Mouse (Mus musculus): Measurements from ENCODE around the gene Abca4. TPM values are rescaled to one million over a fixed set of nuclear protein-coding genes. Genes with fewer than 3 reads are reported as not detected.
"Not testable (repeated sequence)": the region's sequence is repeated elsewhere in the genome, so short reads cannot be mapped to it uniquely, and the experiment has no call there.

The Abca4 gene
- polyA plus RNA-seq, 1 experiment from 2014 or later, result 0.94 TPM

DNA sequence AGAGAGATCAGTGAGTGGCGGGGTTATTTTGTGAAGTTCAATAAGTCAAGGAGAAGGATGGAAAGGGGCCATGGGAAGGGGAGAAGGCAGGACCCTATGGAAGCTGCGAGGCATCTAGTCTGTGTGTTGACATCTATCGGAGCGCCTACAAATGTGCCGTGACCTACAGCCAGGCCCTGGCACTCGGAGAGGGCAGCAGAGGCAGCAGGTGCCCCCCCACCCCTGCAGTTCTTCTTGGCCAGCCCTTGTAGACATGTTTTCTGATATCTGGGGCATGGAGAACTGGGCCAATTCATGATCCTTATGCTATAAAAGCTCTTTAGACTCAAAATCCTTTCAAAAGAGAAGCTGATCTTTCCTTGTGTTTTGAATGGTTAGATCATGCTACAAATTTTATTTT lies 163.5 kb downstream of the Abca4 start:
- no peak overlapping the region for H3K4me2 ChIP-seq
- no peaks in the 10 kb centered on the region for H3K27me3 ChIP-seq
- 88% methylated on average over 6 of the region's 6 CpGs for WGBS
- H3K27ac ChIP-seq, result no peak overlapping the region
- no peak for ATAC-seq (ENCODE audit: insufficient number of reproducible peaks, insufficient read depth, low FRiP score, low TSS enrichment, low read depth)
- H3K36me3 ChIP-seq, result no peaks in the 10 kb centered on the region
- peaks cover 2% of the 10 kb centered on the region; the same call in 1 of the 2 replicates for H3K4me1 ChIP-seq
- no peak overlapping the region for H3K4me3 ChIP-seq
- no peak overlapping the region for H3K9ac ChIP-seq
- H3K9me3 ChIP-seq, result no peaks in the 10 kb centered on the region

DNA sequence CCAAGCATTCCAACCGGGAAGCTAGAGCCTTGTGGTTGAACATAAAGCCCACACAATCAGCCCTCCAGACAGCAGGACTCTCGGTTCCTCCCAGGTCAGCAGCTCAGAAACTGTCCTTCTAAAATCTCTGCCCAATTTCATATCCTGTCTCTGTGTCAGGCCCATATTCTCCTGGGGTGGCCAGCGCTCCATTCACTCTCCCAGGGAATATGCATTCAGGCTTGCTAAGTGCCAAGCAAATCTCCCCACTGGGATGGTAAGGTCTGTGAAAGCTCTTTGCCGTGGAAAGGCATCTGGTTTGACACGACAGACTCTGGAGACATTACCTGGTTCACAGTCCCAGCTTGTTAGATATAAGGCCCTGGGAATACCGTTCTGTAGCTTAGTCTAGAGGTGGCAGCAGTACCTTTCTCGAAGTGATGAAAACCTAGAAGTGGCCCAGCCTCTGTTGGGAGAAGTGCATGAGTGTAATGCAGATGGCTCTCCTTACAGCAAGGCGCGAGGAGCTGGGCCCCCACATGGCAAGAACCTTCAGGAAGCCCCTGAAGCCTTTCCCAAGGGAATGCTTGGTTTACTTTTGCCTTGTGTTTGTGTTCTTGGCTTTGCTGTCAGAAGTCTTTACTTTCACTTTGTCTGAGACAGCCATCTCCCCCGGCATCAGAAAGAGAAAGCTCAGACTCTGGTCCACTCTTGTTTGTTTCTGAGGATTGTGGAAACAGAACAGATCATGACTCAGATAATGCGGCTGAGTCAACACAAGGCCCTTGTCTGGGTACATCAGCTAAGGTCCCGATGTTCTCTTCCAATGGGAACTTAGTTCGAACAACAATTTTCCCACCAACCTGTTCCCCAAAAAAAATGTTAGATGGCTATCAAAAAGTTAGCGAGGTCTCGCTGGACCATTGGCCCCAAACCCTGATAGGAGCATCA lies 164.3 kb downstream of the Abca4 start:
- Histone ChIP-seq H3K9ac (no peak overlapping the region), H3K9me3 (no peaks in the 10 kb centered on the region), H3K4me1 (no peaks in the 10 kb centered on the region), H3K4me3 (no peak overlapping the region), H3K27ac (no peak overlapping the region), H3K4me2 (no peak overlapping the region), H3K27me3 (no peaks in the 10 kb centered on the region), H3K36me3 (no peaks in the 10 kb centered on the region)
- 81% methylated on average over 15 of the region's 15 CpGs for WGBS
- ATAC-seq (ENCODE audit: insufficient number of reproducible peaks, insufficient read depth, low FRiP score, low TSS enrichment, low read depth), result no peak

DNA sequence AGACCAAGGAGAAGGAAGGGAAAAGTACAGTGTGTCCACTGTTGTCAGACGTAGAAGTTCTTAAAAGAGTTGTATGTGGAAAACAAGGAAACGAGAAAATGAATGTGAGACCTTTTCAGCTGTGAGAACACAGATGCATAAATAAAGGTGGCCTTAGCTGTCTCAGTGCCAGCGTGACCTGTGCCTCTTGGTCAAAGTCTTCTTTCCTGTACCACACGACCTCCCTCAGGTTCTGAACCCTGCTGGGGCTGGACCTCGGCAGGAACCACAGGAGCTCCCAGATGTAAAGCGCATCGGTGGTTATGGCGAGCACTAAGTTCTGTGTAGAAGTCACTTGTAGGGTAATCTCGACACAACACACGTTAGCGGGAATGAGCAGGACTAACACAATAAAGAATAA lies 165.3 kb downstream of the Abca4 start:
- H3K27me3 ChIP-seq, result no peaks in the 10 kb centered on the region
- no peaks in the 10 kb centered on the region for H3K4me1 ChIP-seq
- WGBS, result 88% methylated on average over 11 of the region's 11 CpGs
- no peak overlapping the region for H3K4me3 ChIP-seq
- H3K27ac ChIP-seq, result no peak overlapping the region
- H3K36me3 ChIP-seq, result no peaks in the 10 kb centered on the region
- H3K4me2 ChIP-seq, result no peak overlapping the region
- no peaks in the 10 kb centered on the region for H3K9me3 ChIP-seq
- no peak for ATAC-seq (ENCODE audit: insufficient number of reproducible peaks, insufficient read depth, low FRiP score, low TSS enrichment, low read depth)
- H3K9ac ChIP-seq, result no peak overlapping the region

DNA sequence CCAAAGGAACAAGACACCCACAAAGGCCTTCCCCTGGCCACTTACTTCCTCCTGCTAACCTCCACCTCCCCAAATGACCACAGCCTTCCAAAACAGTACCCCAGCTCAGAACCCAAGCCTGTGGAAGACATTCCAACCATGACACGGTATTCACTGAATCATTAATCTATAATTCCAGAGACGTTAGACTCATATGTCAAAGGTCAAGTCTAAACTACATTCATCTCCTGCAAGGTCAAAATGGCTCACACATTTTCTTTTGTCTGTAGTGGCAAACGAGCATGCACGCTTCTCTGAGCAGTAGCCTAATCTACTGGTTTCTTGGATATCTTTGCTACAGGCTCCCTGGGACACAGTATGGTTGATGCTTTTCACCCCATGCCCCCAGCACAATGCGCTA lies 166.2 kb downstream of the Abca4 start:
- Histone ChIP-seq H3K9me3 (no peaks in the 10 kb centered on the region), H3K4me3 (no peak overlapping the region), H3K27ac (no peak overlapping the region), H3K9ac (no peak overlapping the region), H3K27me3 (no peaks in the 10 kb centered on the region), H3K4me2 (no peak overlapping the region), H3K36me3 (no peaks in the 10 kb centered on the region), H3K4me1 (no peaks in the 10 kb centered on the region)
- no peak for ATAC-seq (ENCODE audit: insufficient number of reproducible peaks, insufficient read depth, low FRiP score, low TSS enrichment, low read depth)
- WGBS, result 75% methylated on average over 5 of the region's 5 CpGs

DNA sequence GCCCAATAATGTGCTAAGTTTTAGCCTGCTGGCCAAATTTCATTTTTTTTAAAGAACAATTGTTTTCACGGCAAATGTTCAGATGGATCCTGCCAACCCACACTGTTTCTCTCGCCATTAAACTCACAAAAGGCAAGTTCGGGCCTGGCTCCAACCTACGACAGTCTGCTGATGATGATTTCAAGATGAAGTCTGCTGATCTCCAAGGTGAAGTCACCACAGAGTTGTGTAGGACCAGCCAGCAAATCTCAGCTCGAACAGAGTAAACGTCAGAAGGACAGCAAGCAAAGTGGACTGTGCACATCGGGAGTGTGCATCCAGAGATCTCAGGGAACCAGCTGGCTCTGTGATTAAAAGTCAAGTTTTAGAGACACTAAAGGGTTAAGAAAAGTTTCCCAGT lies 166.6 kb downstream of the Abca4 start:
- no peak for ATAC-seq (ENCODE audit: insufficient number of reproducible peaks, insufficient read depth, low FRiP score, low TSS enrichment, low read depth)
- Histone ChIP-seq H3K9me3 (no peaks in the 10 kb centered on the region), H3K36me3 (no peaks in the 10 kb centered on the region), H3K4me2 (no peak overlapping the region), H3K27ac (no peak overlapping the region), H3K27me3 (no peaks in the 10 kb centered on the region), H3K4me3 (no peak overlapping the region), H3K9ac (no peak overlapping the region), H3K4me1 (no peaks in the 10 kb centered on the region)
- 87% methylated on average over 7 of the region's 7 CpGs for WGBS

DNA sequence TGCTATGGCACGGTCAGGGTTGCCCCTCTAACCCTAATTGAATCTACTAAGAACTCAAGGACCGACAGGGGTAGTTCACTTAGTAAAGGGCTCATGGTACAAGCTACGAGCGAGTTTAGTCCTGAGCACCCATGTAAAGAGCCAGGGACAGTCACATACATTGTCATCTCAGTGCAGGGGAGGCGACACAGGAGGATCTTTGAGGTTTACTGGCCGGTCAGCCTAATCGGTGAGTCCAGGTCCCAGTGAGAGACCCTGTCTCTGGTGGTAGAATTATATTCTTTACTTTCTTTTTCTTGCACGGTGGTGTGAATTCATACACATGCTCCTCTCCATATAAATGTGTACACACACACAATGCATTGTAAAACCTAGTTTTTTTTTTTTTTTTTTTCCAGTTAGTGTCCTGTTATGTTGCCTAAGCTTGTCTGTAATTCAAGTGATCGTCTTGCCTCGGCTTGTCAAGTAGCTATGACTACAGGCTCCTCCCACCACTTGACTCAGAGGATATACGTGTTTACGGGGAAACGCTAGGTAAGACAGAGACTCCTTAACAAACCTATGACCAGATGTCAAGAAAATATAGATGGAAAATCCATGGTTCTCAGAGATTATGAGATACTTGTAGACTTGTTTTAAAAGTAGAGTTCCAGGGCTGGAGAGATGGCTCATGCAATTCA lies 167.3 kb downstream of the Abca4 start:
- H3K9ac ChIP-seq, result no peak overlapping the region
- no peaks in the 10 kb centered on the region for H3K9me3 ChIP-seq
- H3K4me3 ChIP-seq, result no peak overlapping the region
- no peaks in the 10 kb centered on the region for H3K4me1 ChIP-seq
- H3K4me2 ChIP-seq, result no peak overlapping the region
- no peaks in the 10 kb centered on the region for H3K27me3 ChIP-seq
- no peak for ATAC-seq (ENCODE audit: insufficient number of reproducible peaks, insufficient read depth, low FRiP score, low TSS enrichment, low read depth)
- H3K27ac ChIP-seq, result no peak overlapping the region
- WGBS, result 76% methylated on average over 13 of the region's 13 CpGs
- no peaks in the 10 kb centered on the region for H3K36me3 ChIP-seq

DNA sequence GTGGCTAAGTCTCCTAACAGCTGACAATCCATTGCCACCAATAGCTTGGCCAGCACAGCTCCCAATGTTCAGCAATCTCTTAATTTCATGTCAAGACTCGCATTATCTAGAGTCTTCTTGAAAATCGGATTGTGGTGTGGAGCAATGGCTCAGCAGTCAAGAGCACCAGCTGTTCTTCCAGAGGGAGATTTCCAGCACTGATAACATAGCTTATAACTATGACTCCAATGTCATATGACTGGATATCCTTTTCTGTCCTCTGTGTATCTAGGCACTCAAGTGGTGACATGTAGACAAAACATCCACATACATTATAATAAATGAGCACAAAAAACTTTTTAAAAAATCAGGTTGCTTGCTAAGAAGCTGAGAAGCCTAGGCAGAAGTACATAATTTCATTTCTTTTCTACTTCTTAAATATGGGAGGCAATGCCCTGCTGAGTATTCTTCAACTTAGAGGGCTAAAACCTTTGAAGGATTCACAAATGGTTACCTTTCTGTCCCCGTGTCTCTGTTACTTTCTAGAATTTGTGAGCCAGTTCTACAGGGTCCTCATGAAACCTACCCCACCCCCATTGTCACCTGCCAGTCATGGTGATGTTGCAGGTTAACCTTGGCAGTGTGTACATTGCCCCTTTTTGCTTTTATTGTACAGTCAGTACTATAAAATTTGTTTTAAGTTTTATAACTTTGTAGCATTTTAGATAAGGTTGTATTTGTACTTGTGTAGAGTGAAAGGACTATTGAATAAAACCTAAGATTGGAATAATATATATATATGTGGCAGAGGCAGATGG lies 177.2 kb downstream of the Abca4 start:
- no peaks in the 10 kb centered on the region for H3K4me1 ChIP-seq
- H3K4me2 ChIP-seq, result no peak overlapping the region
- no peaks in the 10 kb centered on the region for H3K36me3 ChIP-seq
- no peak overlapping the region for H3K27ac ChIP-seq
- ATAC-seq (ENCODE audit: insufficient number of reproducible peaks, insufficient read depth, low FRiP score, low TSS enrichment, low read depth), result no peak
- H3K9ac ChIP-seq, result no peak overlapping the region
- WGBS, result 83% methylated on average over 3 of the region's 3 CpGs
- H3K27me3 ChIP-seq, result no peaks in the 10 kb centered on the region
- no peaks in the 10 kb centered on the region for H3K9me3 ChIP-seq
- H3K4me3 ChIP-seq, result no peak overlapping the region

DNA sequence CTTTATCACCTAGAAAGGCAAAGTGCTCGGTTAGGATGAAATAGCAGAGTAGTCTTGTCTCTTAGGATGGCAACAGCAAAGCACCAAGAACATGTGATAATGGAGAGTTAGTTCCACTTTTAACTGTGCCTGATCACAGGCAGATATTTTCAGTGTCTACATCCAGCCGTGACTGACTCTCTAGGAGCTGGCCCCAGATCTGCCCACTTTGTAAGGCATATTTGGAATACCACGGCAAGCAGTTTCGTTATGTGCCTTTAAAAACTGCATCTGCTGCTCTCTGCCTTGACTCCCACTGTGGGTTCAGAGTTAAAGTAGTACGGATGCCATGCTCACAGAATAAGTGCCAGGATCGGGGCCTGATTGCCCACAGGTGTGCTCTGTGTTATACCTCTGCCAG lies 182.7 kb downstream of the Abca4 start:
- not testable (repeated sequence) for H3K27ac ChIP-seq; H3K9ac ChIP-seq; H3K4me2 ChIP-seq; H3K9me3 ChIP-seq; H3K36me3 ChIP-seq; H3K27me3 ChIP-seq; H3K4me3 ChIP-seq; H3K4me1 ChIP-seq; ATAC-seq (ENCODE audit: insufficient number of reproducible peaks, insufficient read depth, low FRiP score, low TSS enrichment, low read depth)
- WGBS, result 55% methylated on average over 6 of the region's 6 CpGs

Other genes starting within 250 kb of the Abca4 start
- gene Abcd3, start 229.1 kb upstream of the Abca4 start, polyA plus RNA-seq (2015; fragmentation: Nextera tagmentation; extraction: Ambion mirVana), result 60.4 and 66.8 TPM in 2 replicates
- 44.2 and 49.3 TPM in 2 replicates for gene Arhgap29, start 91.9 kb upstream of the Abca4 start, polyA plus RNA-seq (2015; fragmentation: Nextera tagmentation; extraction: Ambion mirVana)
- gene Gclm, start 201.1 kb downstream of the Abca4 start, polyA plus RNA-seq (2015; fragmentation: Nextera tagmentation; extraction: Ambion mirVana), result 53.1 and 59.7 TPM in 2 replicates
- gene Dnttip2, start 229.9 kb downstream of the Abca4 start, polyA plus RNA-seq (2015; fragmentation: Nextera tagmentation; extraction: Ambion mirVana), result 76.7 and 83.3 TPM in 2 replicates
- 8.6 and 9.4 TPM in 2 replicates for gene Bcar3, start 249.7 kb downstream of the Abca4 start, polyA plus RNA-seq (2015; fragmentation: Nextera tagmentation; extraction: Ambion mirVana)